Mouse (Mus musculus) heart, postnatal 0 days (tissue): ENCODE data around the gene Bcas3. TPM values are rescaled to one million over a fixed set of nuclear protein-coding genes. Genes with fewer than 3 reads are reported as not detected.
A peak's percentile ranks its signal among the peaks of the same experiment; 100 is the strongest.

Experiments used
- ATAC-seq: fragments of 200-750 bp; cut with Nextera tagmentation; 2 replicates; pipeline ENCODE4 v1.8.0; 2017; ENCODE audit warnings: low read depth, moderate number of reproducible peaks, moderate library complexity; ENCODE audit not compliant: insufficient read depth
- DNase-seq: peaks from one replicate; pipeline ENCODE4 v3.0.0-alpha.2; 2016; ENCODE audit warnings: low spot score
- H3K27ac ChIP-seq: fragments of 300-500 bp; sonication (generic); 2 replicates; pipeline ENCODE4 v1.5.1; 2014; ENCODE audit warnings: low read depth, mild to moderate bottlenecking
- H3K27me3 ChIP-seq: fragments of 300-500 bp; sonication (generic); 2 replicates; pipeline ENCODE4 v1.6.1; 2014; ENCODE audit warnings: low read length, mixed read lengths; ENCODE audit not compliant: control insufficient read depth, insufficient read depth
- H3K36me3 ChIP-seq: fragments of 300-500 bp; sonication (generic); replicated peaks from 2 replicates; pipeline ENCODE4 v1.6.1; 2014; ENCODE audit warnings: low read length, mixed read lengths; ENCODE audit not compliant: control insufficient read depth, insufficient read depth
- H3K4me1 ChIP-seq: fragments of 300-500 bp; sonication (generic); 2 replicates; pipeline ENCODE4 v1.6.1; 2014; ENCODE audit warnings: antibody characterized with exemption; ENCODE audit not compliant: control insufficient read depth, insufficient read depth
- H3K4me2 ChIP-seq: fragments of 300-500 bp; sonication (generic); 2 replicates; pipeline ENCODE4 v1.6.1; 2014; ENCODE audit warnings: low read depth, mild to moderate bottlenecking, low read length, moderate library complexity
- H3K4me3 ChIP-seq: fragments of 300-500 bp; sonication (generic); 2 replicates; pipeline ENCODE4 v1.5.1; 2014; ENCODE audit warnings: low read depth, low read length
- H3K9ac ChIP-seq: fragments of 300-500 bp; sonication (generic); replicated peaks from 2 replicates; pipeline ENCODE4 v1.6.1; 2014; ENCODE audit warnings: low read depth, low read length, mixed read lengths
- H3K9me3 ChIP-seq: fragments of 300-500 bp; sonication (generic); replicated peaks from 2 replicates; pipeline ENCODE4 v1.6.1; 2016; ENCODE audit warnings: low read length; ENCODE audit not compliant: control insufficient read depth
- CTCF ChIP-seq: IDR thresholded peaks from 2 replicates; pipeline ENCODE4 v1.5.1; 2016; ENCODE audit warnings: antibody characterized with exemption, control low read depth, low read depth
- EP300 ChIP-seq: IDR thresholded peaks from 2 replicates; pipeline ENCODE4 v1.6.1; 2016; ENCODE audit warnings: antibody characterized with exemption, low read depth
- WGBS: fragments of 180-500 bp; shearing (Covaris S2); extraction: QIAGEN DNeasy Blood & Tissue Kit; methylation state at CpG from one replicate; pipeline ENCODE4 v1.1.7; 2014; 5-methylcytosine and 5-hydroxymethylcytosine counted together
- polyA plus RNA-seq: library from polyadenylated mRNA; unstranded; fragments of >200 nt; fragmentation: Nextera tagmentation; extraction: Ambion mirVana; gene quantifications from 2 replicates; pipeline ENCODE4 v1.2.1, GENCODE M21; 2015
- total RNA-seq: library from RNA; depleted of rRNA; stranded (reverse); fragments of >200 nt; gene quantifications from 2 replicates; pipeline ENCODE4 v1.2.3, GENCODE M21; 2014; ENCODE audit warnings: low replicate concordance

The Bcas3 gene
- total and polyA plus RNA-seq, 2 experiments from 2014 or later = 18.5 to 37.4 TPM

DNA sequence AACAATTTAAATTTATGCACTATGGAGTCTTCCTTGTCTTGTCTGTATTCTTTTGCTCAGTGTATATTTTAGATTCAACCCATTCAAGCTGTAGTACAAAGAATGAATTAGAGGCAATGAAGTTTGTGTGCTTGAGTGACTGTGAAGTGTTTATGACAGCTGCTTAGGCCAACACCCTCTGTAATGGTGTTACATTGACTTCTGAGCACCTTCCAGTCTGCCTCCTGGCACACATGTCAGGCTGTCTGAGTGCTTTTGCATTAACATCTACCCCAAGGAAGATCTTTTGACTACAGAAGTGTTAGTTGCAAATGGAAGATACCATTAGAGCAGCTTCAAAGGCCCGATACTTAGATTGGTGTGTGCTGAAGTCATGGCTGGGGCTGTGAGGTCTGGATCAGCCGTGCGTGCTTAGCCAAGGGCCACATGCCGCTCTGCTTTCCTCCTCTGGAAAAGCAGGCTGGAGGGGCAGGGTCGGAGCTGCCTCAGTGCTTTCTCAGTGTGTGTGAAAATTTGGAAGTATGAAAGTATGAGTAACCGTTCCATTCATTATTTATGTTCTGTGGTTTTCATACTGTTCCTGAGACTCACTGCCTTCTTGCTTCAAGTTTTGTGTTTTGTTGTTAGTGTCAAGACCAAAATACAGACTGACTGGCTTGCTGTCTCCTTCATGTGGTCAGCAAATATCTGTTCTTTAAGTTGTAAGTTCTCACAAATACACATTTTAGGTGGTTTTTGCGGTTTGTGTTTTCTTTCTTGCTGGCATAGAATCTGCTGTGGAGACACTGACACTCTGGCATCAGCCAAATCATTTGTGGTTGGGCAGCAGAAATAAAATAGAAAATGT, 31.2 kb downstream of the Bcas3 start:
- Histone ChIP-seq H3K9me3 (no peaks in the 10 kb centered on the region), H3K36me3 (no peaks in the 10 kb centered on the region), H3K4me1 (no peaks in the 10 kb centered on the region), H3K4me3 (no peak overlapping the region), H3K27me3 (no peaks in the 10 kb centered on the region), H3K4me2 (no peak overlapping the region), H3K9ac (no peak overlapping the region), H3K27ac (no peak overlapping the region)
- no peak for DNase-seq
- no peak for ATAC-seq
- TF ChIP-seq CTCF = no peak
- TF ChIP-seq EP300 = no peak
- WGBS = 81% methylated on average over 7 of the region's 7 CpGs

DNA sequence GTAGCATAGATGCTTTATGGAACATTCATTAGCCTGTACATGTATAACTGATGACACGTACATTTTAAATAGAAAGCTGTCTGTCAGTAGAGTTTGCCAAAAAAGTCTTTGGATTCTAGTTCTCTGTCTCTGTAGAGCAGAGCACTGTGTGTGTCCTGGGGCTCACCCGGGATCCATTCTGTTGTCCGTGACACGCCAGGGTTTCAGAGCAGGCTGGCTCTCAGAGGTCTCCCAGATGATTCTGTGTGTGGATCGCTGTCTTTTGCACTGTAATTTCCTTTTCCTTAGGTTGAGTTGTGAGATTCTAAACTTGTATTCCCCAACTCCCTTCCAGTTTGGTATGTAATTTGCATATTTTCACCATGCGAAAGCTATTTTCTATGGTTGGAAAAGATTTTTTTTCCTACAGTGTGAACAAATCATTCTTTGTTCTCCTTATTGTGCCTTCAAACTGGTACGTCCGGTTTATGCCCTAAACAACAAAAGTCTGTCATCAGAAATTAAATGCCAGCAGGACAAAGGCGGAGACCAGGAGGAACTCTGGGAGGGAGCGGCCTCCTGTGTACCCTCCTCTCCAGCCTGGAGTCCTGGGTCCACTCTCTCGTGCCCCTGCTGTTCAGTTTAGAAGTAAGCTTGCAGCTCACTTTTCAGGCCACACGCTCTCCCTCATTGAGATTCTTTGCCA, 39.4 kb downstream of the Bcas3 start:
- no peak for TF ChIP-seq CTCF
- TF ChIP-seq EP300 = no peak
- ATAC-seq = no peak
- no peak overlapping the region for H3K4me3 ChIP-seq
- 72% methylated on average over 12 of the region's 12 CpGs for WGBS
- no peaks in the 10 kb centered on the region for H3K36me3 ChIP-seq
- H3K9me3 ChIP-seq = no peaks in the 10 kb centered on the region
- H3K27me3 ChIP-seq = no peaks in the 10 kb centered on the region
- no peak overlapping the region for H3K9ac ChIP-seq
- no peak for DNase-seq
- H3K27ac ChIP-seq = no peak overlapping the region
- H3K4me2 ChIP-seq = no peak overlapping the region
- no peaks in the 10 kb centered on the region for H3K4me1 ChIP-seq

- 67% methylated on average over 9 of the region's 9 CpGs for WGBS
- no peak for ATAC-seq
- Histone ChIP-seq H3K9me3 (no peaks in the 10 kb centered on the region), H3K36me3 (no peaks in the 10 kb centered on the region), H3K4me3 (no peak overlapping the region), H3K4me2 (no peak overlapping the region), H3K27me3 (no peaks in the 10 kb centered on the region), H3K27ac (no peak overlapping the region), H3K9ac (no peak overlapping the region), H3K4me1 (no peaks in the 10 kb centered on the region)
- TF ChIP-seq CTCF = no peak
- no peak for TF ChIP-seq EP300
- DNase-seq = no peak
Observed at GRCm38 (mm10) chr11:85392864-85393220, 39.9 kb downstream of the Bcas3 start.

GRCm38 (mm10) chr11:85393990-85394389, 41.0 kb downstream of the Bcas3 start:
- DNase-seq = no peak
- ATAC-seq = no peak
- H3K9me3 ChIP-seq = no peaks in the 10 kb centered on the region
- TF ChIP-seq CTCF = 0 out of 2 replicates have a peak, but pooled peaks have one; percentile 27
- TF ChIP-seq EP300 = no peak
- no peaks in the 10 kb centered on the region for H3K27me3 ChIP-seq
- no peaks in the 10 kb centered on the region for H3K4me1 ChIP-seq
- no peaks in the 10 kb centered on the region for H3K36me3 ChIP-seq
- H3K4me2 ChIP-seq = no peak overlapping the region
- H3K4me3 ChIP-seq = no peak overlapping the region
- no peak overlapping the region for H3K9ac ChIP-seq
- no peak overlapping the region for H3K27ac ChIP-seq
- 74% methylated on average over 3 of the region's 3 CpGs for WGBS

DNA sequence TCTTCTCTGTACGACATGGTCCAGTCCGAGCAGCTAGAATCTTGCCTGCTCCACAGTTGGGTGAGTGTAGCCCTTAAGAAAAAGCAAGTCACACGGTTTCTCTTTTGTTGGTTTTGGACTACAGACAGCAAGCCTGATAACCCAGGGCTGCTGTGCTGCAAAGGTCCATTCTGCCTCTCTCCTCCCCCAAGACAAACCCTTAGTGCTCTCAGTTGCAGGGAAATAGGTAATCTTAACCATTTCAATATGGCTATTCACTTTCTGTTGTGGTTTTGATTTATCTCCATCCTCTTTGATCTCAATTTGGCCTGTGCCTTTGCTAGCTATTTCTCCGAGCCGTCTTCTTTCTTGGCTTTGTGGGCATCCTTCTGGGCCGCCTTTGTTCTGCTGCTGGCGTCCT, 42.4 kb downstream of the Bcas3 start:
- Histone ChIP-seq H3K4me3 (no peak overlapping the region), H3K4me2 (no peak overlapping the region), H3K27me3 (no peaks in the 10 kb centered on the region), H3K9me3 (no peaks in the 10 kb centered on the region), H3K27ac (no peak overlapping the region), H3K9ac (no peak overlapping the region), H3K4me1 (no peaks in the 10 kb centered on the region), H3K36me3 (no peaks in the 10 kb centered on the region)
- TF ChIP-seq CTCF (no peak), EP300 (no peak)
- ATAC-seq (no peak), DNase-seq (peak; percentile 28)
- WGBS = 66% methylated on average over 7 of the region's 7 CpGs
